Mouse (Mus musculus) adipocyte (in vitro differentiated cells): ENCODE measurements around the gene Abt1.
A peak's percentile ranks its signal among the peaks of the same experiment; 100 is the strongest.
"Not testable (repeated sequence)": the region's sequence is repeated elsewhere in the genome, so short reads cannot be mapped to it uniquely, and the experiment has no call there.

ENCODE experiments used
- DNase-seq: peaks from one replicate; pipeline ENCODE4 v3.0.0-alpha.2; 2016; ENCODE audit warnings: low spot score

Gene Abt1

GRCm38 (mm10) chr13:23412630-23413521, 10.8 kb downstream of the Abt1 start:
- peak; percentile 39 for DNase-seq

GRCm38 (mm10) chr13:23412211-23412629, 11.4 kb downstream of the Abt1 start:
- DNase-seq, result no peak

GRCm38 (mm10) chr13:23411311-23412210, 12.1 kb downstream of the Abt1 start:
- no peak for DNase-seq

GRCm38 (mm10) chr13:23410632-23411031, 13.0 kb downstream of the Abt1 start:
- DNase-seq, result no peak

GRCm38 (mm10) chr13:23402626-23403025, 21.0 kb downstream of the Abt1 start:
- DNase-seq, result no peak

GRCm38 (mm10) chr13:23401683-23402527, 21.8 kb downstream of the Abt1 start:
- DNase-seq, result peak; percentile 47

- DNase-seq, result no peak
Observed at GRCm38 (mm10) chr13:23400771-23401682, 22.6 kb downstream of the Abt1 start.

- DNase-seq, result not testable (repeated sequence)
Observed at GRCm38 (mm10) chr13:23396913-23397312, 26.8 kb downstream of the Abt1 start.

- DNase-seq, result no peak
Observed at GRCm38 (mm10) chr13:23396246-23396703, 27.4 kb downstream of the Abt1 start.

GRCm38 (mm10) chr13:23395301-23396245, 28.1 kb downstream of the Abt1 start:
- no peak for DNase-seq

- DNase-seq, result no peak
Observed at GRCm38 (mm10) chr13:23387548-23387947, 36.1 kb downstream of the Abt1 start.

- DNase-seq, result no peak
Observed at GRCm38 (mm10) chr13:23383127-23383526, 40.5 kb downstream of the Abt1 start.

- no peak for DNase-seq
Observed at GRCm38 (mm10) chr13:23372433-23372832, 51.2 kb downstream of the Abt1 start.

GRCm38 (mm10) chr13:23370075-23370474, 53.6 kb downstream of the Abt1 start:
- no peak for DNase-seq

- DNase-seq, result no peak
Observed at GRCm38 (mm10) chr13:23369421-23369765, 54.3 kb downstream of the Abt1 start.

GRCm38 (mm10) chr13:23368583-23369420, 54.9 kb downstream of the Abt1 start, which contains the start of gene Zfp322a:
TSS of gene Zfp322a (minus strand) at chr13:23369208.
- peak; percentile 95 for DNase-seq
